Mouse (Mus musculus) midbrain, embryonic 16.5 days (tissue): ENCODE data around the gene Gtf2ird1. TPM values are rescaled to one million over a fixed set of nuclear protein-coding genes. Genes with fewer than 3 reads are reported as not detected.

Experiments
- ATAC-seq: fragments of 200-750 bp; cut with Nextera tagmentation; 2 replicates; pipeline ENCODE4 v1.8.0; 2017; ENCODE audit warnings: moderate TSS enrichment
- H3K27ac ChIP-seq: fragments of 300-500 bp; sonication (generic); 2 replicates; pipeline ENCODE4 v1.5.1; 2014; ENCODE audit warnings: mild to moderate bottlenecking, low read length, mixed read lengths
- H3K27me3 ChIP-seq: fragments of 300-500 bp; sonication (generic); 2 replicates; pipeline ENCODE4 v1.6.1; 2014; ENCODE audit warnings: low read depth, low read length, mixed read lengths; ENCODE audit not compliant: control insufficient read depth, insufficient read depth
- H3K36me3 ChIP-seq: fragments of 300-500 bp; sonication (generic); 2 replicates; pipeline ENCODE4 v1.6.1; 2014; ENCODE audit warnings: mild to moderate bottlenecking, low read length, moderate library complexity, mixed read lengths; ENCODE audit not compliant: control insufficient read depth, insufficient read depth
- H3K4me1 ChIP-seq: fragments of 300-500 bp; sonication (generic); 2 replicates; pipeline ENCODE4 v1.6.1; 2014; ENCODE audit warnings: mild to moderate bottlenecking, low read length, mixed read lengths; ENCODE audit not compliant: control insufficient read depth, insufficient read depth
- H3K4me2 ChIP-seq: fragments of 300-500 bp; sonication (generic); 2 replicates; pipeline ENCODE4 v1.6.1; 2014; ENCODE audit warnings: mild to moderate bottlenecking, low read length, mixed read lengths
- H3K4me3 ChIP-seq: fragments of 300-500 bp; sonication (generic); 2 replicates; pipeline ENCODE4 v1.5.1; 2014; ENCODE audit warnings: low read depth, mild to moderate bottlenecking, low read length, moderate library complexity, mixed read lengths
- H3K9ac ChIP-seq: fragments of 300-500 bp; sonication (generic); 2 replicates; pipeline ENCODE4 v1.6.1; 2014; ENCODE audit warnings: low read depth, low read length, mixed read lengths
- H3K9me3 ChIP-seq: fragments of 300-500 bp; sonication (generic); replicated peaks from 2 replicates; pipeline ENCODE4 v1.6.1; 2014; ENCODE audit warnings: mild to moderate bottlenecking, low read length, mixed read lengths; ENCODE audit not compliant: control insufficient read depth, poor library complexity, severe bottlenecking
- WGBS: fragments of 180-500 bp; shearing (Covaris S2); extraction: QIAGEN DNeasy Blood & Tissue Kit; methylation state at CpG from one replicate; pipeline ENCODE4 v1.1.7; 2014; 5-methylcytosine and 5-hydroxymethylcytosine counted together
- polyA plus RNA-seq: library from polyadenylated mRNA; unstranded; fragments of >200 nt; fragmentation: Nextera tagmentation; extraction: Ambion mirVana; gene quantifications from 2 replicates; pipeline ENCODE4 v1.2.1, GENCODE M21; 2015

Gene Gtf2ird1
- 74.3 and 81.5 TPM in 2 replicates for polyA plus RNA-seq

- 1% methylated on average over 32 of the region's 44 CpGs for WGBS
- no peaks in the 10 kb centered on the region for H3K36me3 ChIP-seq
- peaks cover 20% of the 10 kb centered on the region for H3K4me1 ChIP-seq
- no peaks in the 10 kb centered on the region for H3K9me3 ChIP-seq
- peak; percentile 89 for ATAC-seq
- H3K27ac ChIP-seq, result peak within 1 kb of the TSS; percentile 92
- no peaks in the 10 kb centered on the region for H3K27me3 ChIP-seq
- H3K4me3 ChIP-seq, result peak within 1 kb of the TSS; percentile 84
- H3K9ac ChIP-seq, result peak within 1 kb of the TSS; percentile 95
- H3K4me2 ChIP-seq, result peak within 1 kb of the TSS; percentile 98
These were observed at the start of gene Gtf2ird1 for GRCm38 (mm10) chr5:134456503-134456962. Gene Gtf2ird1 (minus strand): TSS chr5:134456716.

GRCm38 (mm10) chr5:134505810-134506292 lies 49.3 kb upstream of the Gtf2ird1 start:
- Histone ChIP-seq H3K9ac (no peak overlapping the region), H3K27ac (peak overlapping the region; percentile 55), H3K27me3 (no peaks in the 10 kb centered on the region), H3K4me2 (no peak overlapping the region), H3K4me3 (no peak overlapping the region), H3K36me3 (peaks cover 50% of the 10 kb centered on the region), H3K4me1 (no peaks in the 10 kb centered on the region), H3K9me3 (no peaks in the 10 kb centered on the region)
- WGBS, result 75% methylated on average over 9 of the region's 9 CpGs
- peak; percentile 67 for ATAC-seq

GRCm38 (mm10) chr5:134502591-134502990 lies 46.1 kb upstream of the Gtf2ird1 start:
- ATAC-seq, result no peak
- Histone ChIP-seq H3K27ac (no peak overlapping the region), H3K9me3 (no peaks in the 10 kb centered on the region), H3K36me3 (peaks cover 49% of the 10 kb centered on the region), H3K4me3 (no peak overlapping the region), H3K4me2 (no peak overlapping the region), H3K4me1 (no peaks in the 10 kb centered on the region), H3K9ac (no peak overlapping the region), H3K27me3 (no peaks in the 10 kb centered on the region)
- WGBS, result 96% methylated on average over 18 of the region's 18 CpGs

- 82% methylated on average over 9 of the region's 9 CpGs for WGBS
- ATAC-seq, result no peak
- H3K9me3 ChIP-seq, result no peaks in the 10 kb centered on the region
- no peak overlapping the region for H3K4me2 ChIP-seq
- H3K27me3 ChIP-seq, result no peaks in the 10 kb centered on the region
- H3K36me3 ChIP-seq, result peaks cover 57% of the 10 kb centered on the region
- H3K4me1 ChIP-seq, result no peaks in the 10 kb centered on the region
- H3K9ac ChIP-seq, result no peak overlapping the region
- H3K27ac ChIP-seq, result no peak overlapping the region
- H3K4me3 ChIP-seq, result no peak overlapping the region
These were observed 44.9 kb upstream of the Gtf2ird1 start for GRCm38 (mm10) chr5:134501453-134501852.

GRCm38 (mm10) chr5:134500681-134501080 lies 44.2 kb upstream of the Gtf2ird1 start:
- no peak for ATAC-seq
- Histone ChIP-seq H3K4me3 (no peak overlapping the region), H3K27me3 (no peaks in the 10 kb centered on the region), H3K27ac (no peak overlapping the region), H3K4me1 (no peaks in the 10 kb centered on the region), H3K4me2 (no peak overlapping the region), H3K9me3 (no peaks in the 10 kb centered on the region), H3K9ac (no peak overlapping the region), H3K36me3 (peaks cover 63% of the 10 kb centered on the region)
- 98% methylated on average over 3 of the region's 3 CpGs for WGBS

GRCm38 (mm10) chr5:134500062-134500461 lies 43.5 kb upstream of the Gtf2ird1 start:
- Histone ChIP-seq H3K9ac (no peak overlapping the region), H3K9me3 (no peaks in the 10 kb centered on the region), H3K4me2 (no peak overlapping the region), H3K4me3 (no peak overlapping the region), H3K4me1 (no peaks in the 10 kb centered on the region), H3K27me3 (no peaks in the 10 kb centered on the region), H3K36me3 (peaks cover 69% of the 10 kb centered on the region), H3K27ac (no peak overlapping the region)
- WGBS, result 79% methylated on average over 4 of the region's 4 CpGs
- no peak for ATAC-seq

- Histone ChIP-seq H3K9me3 (no peaks in the 10 kb centered on the region), H3K4me1 (no peaks in the 10 kb centered on the region), H3K4me2 (no peak overlapping the region), H3K27ac (no peak overlapping the region), H3K27me3 (no peaks in the 10 kb centered on the region), H3K36me3 (peaks cover 63% of the 10 kb centered on the region), H3K9ac (no peak overlapping the region), H3K4me3 (no peak overlapping the region)
- ATAC-seq, result no peak
- 92% methylated on average over 5 of the region's 5 CpGs for WGBS
These were observed 40.5 kb upstream of the Gtf2ird1 start for GRCm38 (mm10) chr5:134497026-134497425.

GRCm38 (mm10) chr5:134495796-134496195 lies 39.3 kb upstream of the Gtf2ird1 start:
- Histone ChIP-seq H3K36me3 (peaks cover 51% of the 10 kb centered on the region), H3K4me3 (no peak overlapping the region), H3K4me1 (no peaks in the 10 kb centered on the region), H3K27ac (no peak overlapping the region), H3K9ac (no peak overlapping the region), H3K4me2 (no peak overlapping the region), H3K27me3 (no peaks in the 10 kb centered on the region), H3K9me3 (no peaks in the 10 kb centered on the region)
- WGBS, result 85% methylated on average over 4 of the region's 4 CpGs
- ATAC-seq, result no peak

- WGBS, result 54% methylated on average over 11 of the region's 11 CpGs
- ATAC-seq, result peak; percentile 37; the same call in 1 of the 2 replicates
- no peaks in the 10 kb centered on the region for H3K27me3 ChIP-seq
- no peak overlapping the region for H3K4me2 ChIP-seq
- peaks cover 53% of the 10 kb centered on the region for H3K36me3 ChIP-seq
- H3K9ac ChIP-seq, result no peak overlapping the region
- no peaks in the 10 kb centered on the region for H3K4me1 ChIP-seq
- no peak overlapping the region for H3K27ac ChIP-seq
- no peaks in the 10 kb centered on the region for H3K9me3 ChIP-seq
- no peak overlapping the region for H3K4me3 ChIP-seq
These were observed 37.6 kb upstream of the Gtf2ird1 start for GRCm38 (mm10) chr5:134494142-134494541.
